Mouse (Mus musculus): ENCODE results near the gene Zc3hc1.
A peak's percentile ranks its signal among the peaks of the same experiment; 100 is the strongest.
"Not testable (repeated sequence)": the region's sequence is repeated elsewhere in the genome, so short reads cannot be mapped to it uniquely, and the experiment has no call there.

Zc3hc1 gene

GRCm38 (mm10) chr6:30390714-30391697 lies at the start of gene Zc3hc1:
Zc3hc1 (minus strand) TSS chr6:30391028.
- peak; percentile 71 for DNase-seq (ENCODE audit: low spot score)

GRCm38 (mm10) chr6:30439576-30439975 lies 48.7 kb upstream of the Zc3hc1 start:
- DNase-seq (ENCODE audit: low spot score), result no peak

GRCm38 (mm10) chr6:30437054-30437453 lies 46.2 kb upstream of the Zc3hc1 start:
- DNase-seq (ENCODE audit: low spot score), result no peak

GRCm38 (mm10) chr6:30436476-30436875 lies 45.6 kb upstream of the Zc3hc1 start:
- no peak for DNase-seq (ENCODE audit: low spot score)

- DNase-seq (ENCODE audit: low spot score), result no peak
Observed at GRCm38 (mm10) chr6:30432461-30433192, 41.8 kb upstream of the Zc3hc1 start.

- DNase-seq (ENCODE audit: low spot score), result no peak
Observed at GRCm38 (mm10) chr6:30416801-30417200, 26.0 kb upstream of the Zc3hc1 start.

GRCm38 (mm10) chr6:30416126-30416525 lies 25.3 kb upstream of the Zc3hc1 start:
- no peak for DNase-seq (ENCODE audit: low spot score)

GRCm38 (mm10) chr6:30411311-30411710 lies 20.5 kb upstream of the Zc3hc1 start:
- DNase-seq (ENCODE audit: low spot score), result no peak

GRCm38 (mm10) chr6:30409399-30410093 lies 18.7 kb upstream of the Zc3hc1 start:
- DNase-seq (ENCODE audit: low spot score), result no peak

- no peak for DNase-seq (ENCODE audit: low spot score)
Observed at GRCm38 (mm10) chr6:30408276-30408675, 17.4 kb upstream of the Zc3hc1 start.

- no peak for DNase-seq (ENCODE audit: low spot score)
Observed at GRCm38 (mm10) chr6:30404671-30405070, 13.8 kb upstream of the Zc3hc1 start.

GRCm38 (mm10) chr6:30403465-30403864 lies 12.6 kb upstream of the Zc3hc1 start:
- DNase-seq (ENCODE audit: low spot score), result peak; percentile 54

- no peak for DNase-seq (ENCODE audit: low spot score)
Observed at GRCm38 (mm10) chr6:30402091-30402491, 11.3 kb upstream of the Zc3hc1 start.

- DNase-seq (ENCODE audit: low spot score), result peak; percentile 100
Observed at GRCm38 (mm10) chr6:30401308-30402015, 10.6 kb upstream of the Zc3hc1 start, which contains the start of gene Klhdc10. Klhdc10 (plus strand) TSS chr6:30401868.

GRCm38 (mm10) chr6:30400716-30401115 lies 9.9 kb upstream of the Zc3hc1 start:
- no peak for DNase-seq (ENCODE audit: low spot score)

- DNase-seq (ENCODE audit: low spot score), result no peak
Observed at GRCm38 (mm10) chr6:30400146-30400545, 9.3 kb upstream of the Zc3hc1 start.

- no peak for DNase-seq (ENCODE audit: low spot score)
Observed at GRCm38 (mm10) chr6:30391996-30392395, 1.2 kb upstream of the Zc3hc1 start.

- DNase-seq (ENCODE audit: low spot score), result not testable (repeated sequence)
Observed at GRCm38 (mm10) chr6:30390271-30390670, 557 bp downstream of the Zc3hc1 start.

- no peak for DNase-seq (ENCODE audit: low spot score)
Observed at GRCm38 (mm10) chr6:30381116-30381515, 9.7 kb downstream of the Zc3hc1 start.

- no peak for DNase-seq (ENCODE audit: low spot score)
Observed at GRCm38 (mm10) chr6:30375791-30376190, 15.0 kb downstream of the Zc3hc1 start.

GRCm38 (mm10) chr6:30374731-30375510 lies 15.9 kb downstream of the Zc3hc1 start:
- DNase-seq (ENCODE audit: low spot score), result peak; percentile 45
